In the genomic region with DNA sequence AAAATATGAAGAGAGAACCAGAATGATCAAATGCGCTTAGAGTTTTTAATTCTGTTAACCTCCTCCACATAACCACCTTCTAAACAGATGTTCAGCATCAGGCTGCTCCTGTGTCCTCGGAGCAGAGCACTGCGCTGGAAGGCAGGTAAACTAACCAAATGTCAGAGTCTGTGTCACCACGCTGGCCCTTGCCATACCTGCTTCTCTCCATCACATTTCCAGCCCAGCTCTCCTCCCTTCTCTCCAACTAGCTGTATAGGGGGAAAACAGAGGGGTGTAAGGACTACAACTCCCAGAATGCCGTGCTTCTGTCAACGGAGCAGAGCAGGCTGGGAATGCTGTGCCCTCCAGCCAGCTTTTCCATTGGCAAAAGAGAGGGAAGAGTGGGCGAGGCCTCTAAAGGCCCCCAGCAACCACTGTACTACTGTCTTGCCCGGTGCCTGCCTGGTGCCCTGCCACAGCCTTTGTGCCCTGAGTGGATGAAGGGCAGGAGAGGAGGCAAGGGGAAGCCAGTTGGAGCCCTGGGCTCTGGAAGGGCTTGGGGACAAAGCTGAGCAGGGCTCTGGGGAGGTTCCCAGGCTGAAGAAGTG, we compare ENCODE assay signal across 8 mouse cellular contexts. TPM values are rescaled to one million over a fixed set of nuclear protein-coding genes. Genes with fewer than 3 reads are reported as not detected.
A peak's percentile ranks its signal among the peaks of the same experiment; 100 is the strongest.
DNase-seq lines count a peak whose midpoint lies in the region; ATAC-seq and TF ChIP-seq lines count a peak whose summit lies in the region.

No protein-coding gene starts in this region.

- DNase-seq in G1E (ENCODE audit: low spot score): no peak
- peak; percentile 52 for DNase-seq in cerebellum, adult 8-10 months
- DNase-seq in frontal cortex, postnatal 36 days (ENCODE audit: low spot score in 2 of 2): peak; percentile 63 to 81
- DNase-seq in intestine, embryonic 14.5 days (ENCODE audit: low spot score): no peak
- DNase-seq in left cerebral cortex, adult 18-20 months (ENCODE audit: low spot score in 2 of 2): peak; percentile 70 to 81
- peak; percentile 31 for DNase-seq in midbrain, embryonic 10.5 days (ENCODE audit: low spot score)
- no peak for DNase-seq in stomach, postnatal 0 days (ENCODE audit: low spot score)

- H3K9ac ChIP-seq in intestine, embryonic 14.5 days (ENCODE audit: low read length): 0 out of 2 replicates have a peak overlapping the region, but pooled peaks have one; percentile 11
- H3K9ac ChIP-seq in stomach, postnatal 0 days (ENCODE audit: low read length): peak overlapping the region; percentile 43; the same call in 1 of the 2 replicates

- H3K27me3 ChIP-seq in G1E (ENCODE audit: insufficient read depth, low read length): no peaks in the 10 kb centered on the region
- no peaks in the 10 kb centered on the region for H3K27me3 ChIP-seq in intestine, embryonic 14.5 days (replicated peaks; ENCODE audit: control insufficient read depth, insufficient read depth, low read length)
- H3K27me3 ChIP-seq in midbrain, embryonic 10.5 days (ENCODE audit: low read depth, poor library complexity, severe bottlenecking): no peaks in the 10 kb centered on the region
- H3K27me3 ChIP-seq in stomach, postnatal 0 days (ENCODE audit: control insufficient read depth, insufficient read depth, low read length): no peaks in the 10 kb centered on the region

- no peak for TF ChIP-seq EP300 in stomach, postnatal 0 days (optimal IDR thresholded peaks at IDR 0.05)

- H3K36me3 ChIP-seq in G1E (replicated peaks): peaks cover 62% of the 10 kb centered on the region
- H3K36me3 ChIP-seq in intestine, embryonic 14.5 days (ENCODE audit: control insufficient read depth, insufficient read depth, low read length): peaks cover 21% of the 10 kb centered on the region
- H3K36me3 ChIP-seq in midbrain, embryonic 10.5 days: peaks cover 51% of the 10 kb centered on the region
- H3K36me3 ChIP-seq in stomach, postnatal 0 days (ENCODE audit: control insufficient read depth, insufficient read depth, low read length): peaks cover 10% of the 10 kb centered on the region; the same call in 1 of the 2 replicates

- H3K4me2 ChIP-seq in intestine, embryonic 14.5 days (ENCODE audit: low read length): peak overlapping the region; percentile 30
- H3K4me2 ChIP-seq in stomach, postnatal 0 days (replicated peaks; ENCODE audit: low read depth): peak overlapping the region; percentile 42

- no peaks in the 10 kb centered on the region for H3K9me3 ChIP-seq in G1E (replicated peaks)
- H3K9me3 ChIP-seq in intestine, embryonic 14.5 days (ENCODE audit: control insufficient read depth, low read length): no peaks in the 10 kb centered on the region
- H3K9me3 ChIP-seq in midbrain, embryonic 10.5 days (replicated peaks): no peaks in the 10 kb centered on the region
- no peaks in the 10 kb centered on the region for H3K9me3 ChIP-seq in stomach, postnatal 0 days (ENCODE audit: control insufficient read depth, low read length)

- WGBS in intestine, embryonic 14.5 days: 45% methylated on average over 8 of the region's 8 CpGs
- 62% methylated on average over 8 of the region's 8 CpGs for WGBS in midbrain, embryonic 10.5 days
- 46% methylated on average over 8 of the region's 8 CpGs for WGBS in stomach, postnatal 0 days

- H3K4me1 ChIP-seq in G1E (ENCODE audit: insufficient read depth, low read depth, low read length): peaks cover 51% of the 10 kb centered on the region
- H3K4me1 ChIP-seq in intestine, embryonic 14.5 days (replicated peaks; ENCODE audit: control insufficient read depth, insufficient read depth, low read length): no peaks in the 10 kb centered on the region; the same call in none of the 2 replicates
- peaks cover 24% of the 10 kb centered on the region for H3K4me1 ChIP-seq in midbrain, embryonic 10.5 days
- peaks cover 4% of the 10 kb centered on the region for H3K4me1 ChIP-seq in stomach, postnatal 0 days (replicated peaks; ENCODE audit: control insufficient read depth, insufficient read depth)

- H3K4me3 ChIP-seq in G1E (ENCODE audit: low read depth, low read length): peak overlapping the region; percentile 53; the same call in 1 of the 2 replicates
- no peak overlapping the region for H3K4me3 ChIP-seq in intestine, embryonic 14.5 days (ENCODE audit: low read depth, low read length)
- peak overlapping the region; percentile 30 for H3K4me3 ChIP-seq in midbrain, embryonic 10.5 days
- H3K4me3 ChIP-seq in stomach, postnatal 0 days (ENCODE audit: low read depth, low read length): no peak overlapping the region

- ATAC-seq in G1E (ENCODE audit: extremely low read depth, insufficient number of reproducible peaks, low FRiP score, poor library complexity, severe bottlenecking): no peak
- ATAC-seq in intestine, embryonic 14.5 days (replicated peaks; ENCODE audit: low FRiP score, low TSS enrichment, low read depth): no peak
- ATAC-seq in stomach, postnatal 0 days (ENCODE audit: low FRiP score, low TSS enrichment): peak; percentile 44; the same call in 1 of the 2 replicates
- no peak for ATAC-seq in megakaryocyte-erythroid progenitor cell, adult 5-6 weeks (replicated peaks; ENCODE audit: low FRiP score, low TSS enrichment, poor library complexity, severe bottlenecking)

- TF ChIP-seq CTCF in G1E (IDR thresholded peaks at IDR 0.05; ENCODE audit: low read depth, low read length): no peak
- no peak for TF ChIP-seq CTCF in stomach, postnatal 0 days (IDR thresholded peaks at IDR 0.05; ENCODE audit: low read depth)

- peak overlapping the region; percentile 35; the same call in 1 of the 2 replicates for H3K27ac ChIP-seq in intestine, embryonic 14.5 days (ENCODE audit: low read depth)
- H3K27ac ChIP-seq in midbrain, embryonic 10.5 days (replicated peaks): peak overlapping the region; percentile 81
- H3K27ac ChIP-seq in stomach, postnatal 0 days (replicated peaks): peak overlapping the region; percentile 63

RNA-seq across cellular contexts. Expression of a gene that starts 5.6 kb away (rescaled TPM):
- total RNA-seq in G1E (2014; fragmentation: Nextera tagmentation) (36.2 and 36.8 TPM in 2 replicates), G1E (2017) (17.3 and 29.6 TPM in 2 replicates)
- 237 and 310 TPM in 2 replicates for polyA plus RNA-seq in G1E (2012)
- polyA plus RNA-seq in intestine, embryonic 14.5 days (2014; fragmentation: Nextera tagmentation; extraction: Ambion mirVana): 168 and 173 TPM in 2 replicates
- 10 to 100 TPM; 42.0 to 45.8 TPM for total RNA-seq in left cerebral cortex, adult 18-20 months (2021)
- polyA plus RNA-seq in midbrain, embryonic 10.5 days (2016; fragmentation: Nextera tagmentation; extraction: Ambion mirVana): 148 and 155 TPM in 2 replicates
- 163 TPM in 2 replicates for polyA plus RNA-seq in stomach, postnatal 0 days (2015; fragmentation: Nextera tagmentation; extraction: Ambion mirVana)
- total RNA-seq in megakaryocyte-erythroid progenitor cell, adult 5-6 weeks (2014; fragmentation: Nextera tagmentation): 79.0 and 88.9 TPM in 2 replicates
- 9.7 and 14.4 TPM in 2 replicates for total RNA-seq in megakaryocyte-erythroid progenitor cell, adult 5-6 weeks (2017)

RNA-seq across cellular contexts. Expression of a gene that starts 6.2 kb away (rescaled TPM):
- total RNA-seq in G1E (2014; fragmentation: Nextera tagmentation): 22.6 and 25.0 TPM in 2 replicates
- 8.7 and 9.9 TPM in 2 replicates for total RNA-seq in G1E (2017)
- 18.6 and 21.6 TPM in 2 replicates for polyA plus RNA-seq in G1E (2012)
- polyA plus RNA-seq in intestine, embryonic 14.5 days (2014; fragmentation: Nextera tagmentation; extraction: Ambion mirVana): 25.2 and 29.3 TPM in 2 replicates
- 100 to 1,000 TPM; 158 to 170 TPM for total RNA-seq in left cerebral cortex, adult 18-20 months (2021)
- polyA plus RNA-seq in midbrain, embryonic 10.5 days (2016; fragmentation: Nextera tagmentation; extraction: Ambion mirVana): 60.5 and 82.0 TPM in 2 replicates
- polyA plus RNA-seq in stomach, postnatal 0 days (2015; fragmentation: Nextera tagmentation; extraction: Ambion mirVana): 40.9 and 45.0 TPM in 2 replicates
- 19.3 and 21.1 TPM in 2 replicates for total RNA-seq in megakaryocyte-erythroid progenitor cell, adult 5-6 weeks (2014; fragmentation: Nextera tagmentation)
- 10.2 and 14.3 TPM in 2 replicates for total RNA-seq in megakaryocyte-erythroid progenitor cell, adult 5-6 weeks (2017)

RNA-seq across cellular contexts. Expression of a gene that starts 21.4 kb away (rescaled TPM):
- total RNA-seq in G1E (2014; fragmentation: Nextera tagmentation) (not detected in 2 replicates), G1E (2017) (not detected in 2 replicates)
- not detected in 2 replicates for polyA plus RNA-seq in G1E (2012)
- not detected in 2 replicates for polyA plus RNA-seq in intestine, embryonic 14.5 days (2014; fragmentation: Nextera tagmentation; extraction: Ambion mirVana)
- total RNA-seq in left cerebral cortex, adult 18-20 months (2021): under 1 TPM; 0.33 to 0.91 TPM
- 0.76 and 1.5 TPM in 2 replicates for polyA plus RNA-seq in midbrain, embryonic 10.5 days (2016; fragmentation: Nextera tagmentation; extraction: Ambion mirVana)
- polyA plus RNA-seq in stomach, postnatal 0 days (2015; fragmentation: Nextera tagmentation; extraction: Ambion mirVana): 0.06 TPM in 2 replicates
- 0.98 TPM in 1 of 2 replicates, not detected in the other for total RNA-seq in megakaryocyte-erythroid progenitor cell, adult 5-6 weeks (2014; fragmentation: Nextera tagmentation)
- 0.15 TPM in 1 of 2 replicates, not detected in the other for total RNA-seq in megakaryocyte-erythroid progenitor cell, adult 5-6 weeks (2017)

RNA-seq across cellular contexts. Expression of a gene that starts 53.2 kb away (rescaled TPM):
- 11.8 TPM in 1 of 2 replicates, not detected in the other for total RNA-seq in G1E (2014; fragmentation: Nextera tagmentation)
- total RNA-seq in G1E (2017): 3.6 and 4.4 TPM in 2 replicates
- polyA plus RNA-seq in G1E (2012): 2.2 and 2.7 TPM in 2 replicates
- not detected in 2 replicates for polyA plus RNA-seq in intestine, embryonic 14.5 days (2014; fragmentation: Nextera tagmentation; extraction: Ambion mirVana)
- total RNA-seq in left cerebral cortex, adult 18-20 months (2021): not detected
- polyA plus RNA-seq in midbrain, embryonic 10.5 days (2016; fragmentation: Nextera tagmentation; extraction: Ambion mirVana): 0.48 and 0.58 TPM in 2 replicates
- polyA plus RNA-seq in stomach, postnatal 0 days (2015; fragmentation: Nextera tagmentation; extraction: Ambion mirVana): not detected in 2 replicates
- total RNA-seq in megakaryocyte-erythroid progenitor cell, adult 5-6 weeks (2014; fragmentation: Nextera tagmentation): not detected in 2 replicates
- not detected in 2 replicates for total RNA-seq in megakaryocyte-erythroid progenitor cell, adult 5-6 weeks (2017)

Comparison
In these comparisons a context has a peak if more than half of its experiments do, and no peak if none do; other contexts are left out.
1. DNase-seq: peak in cerebellum, adult 8-10 months (single experiment), frontal cortex, postnatal 36 days (2 of 2), left cerebral cortex, adult 18-20 months (2 of 2) and midbrain, embryonic 10.5 days (single experiment); none in G1E (single experiment), intestine, embryonic 14.5 days (single experiment) and stomach, postnatal 0 days (single experiment).
2. H3K4me3 ChIP-seq: peak in G1E (single experiment) and midbrain, embryonic 10.5 days (single experiment); none in intestine, embryonic 14.5 days (single experiment) and stomach, postnatal 0 days (single experiment).
3. Peak in every context shown above with its lines, with median percentiles within 50 percentile points of each other: H3K27ac ChIP-seq.